Mouse (Mus musculus) ES-CJ7 (cell line): ENCODE results near the gene Relch.

Experiments used
- DNase-seq: peaks from one replicate; pipeline ENCODE4 v3.0.0; 2011; ENCODE audit warnings: low read depth, low spot score

The Relch gene

DNA sequence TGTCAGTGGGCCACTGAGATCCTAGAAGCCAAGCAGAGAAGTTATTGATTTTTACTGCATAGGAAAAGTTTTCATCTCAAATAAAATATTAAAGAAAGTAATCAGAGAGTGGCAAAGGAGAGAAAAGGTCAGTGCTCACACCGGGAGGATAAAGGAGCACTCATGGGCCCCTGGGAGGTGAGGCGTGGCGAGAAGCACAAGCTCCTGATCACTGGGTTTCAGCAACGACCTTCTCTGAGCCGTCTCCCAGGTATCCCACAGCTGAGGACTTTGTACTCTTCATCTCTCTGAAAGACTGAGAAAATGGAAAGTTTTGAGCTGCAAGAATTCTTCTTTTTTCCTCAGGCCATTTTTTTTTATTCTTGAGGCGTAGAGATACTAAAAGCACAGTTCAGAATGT is 131.0 kb downstream of the Relch start:
- no peak for DNase-seq

DNA sequence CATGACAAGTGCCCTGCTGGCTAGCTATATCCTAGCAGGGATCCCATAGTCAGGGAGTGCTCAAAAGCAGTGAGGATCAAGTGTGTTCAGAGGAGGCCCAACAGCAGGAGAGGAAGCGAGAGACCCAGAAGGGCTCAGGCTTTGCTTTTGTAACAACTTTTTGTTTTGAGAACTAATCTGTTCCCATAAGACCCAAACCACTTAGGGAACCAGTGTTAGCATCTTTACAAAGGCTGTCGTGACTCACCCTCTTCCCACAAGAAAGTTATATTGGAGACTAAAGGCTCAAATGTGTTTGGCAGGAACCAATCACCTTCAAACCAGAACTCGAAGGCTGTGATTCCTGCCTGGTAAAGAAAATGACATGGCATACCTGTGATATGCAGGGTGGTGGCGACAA is 132.0 kb downstream of the Relch start:
- no peak for DNase-seq

DNA sequence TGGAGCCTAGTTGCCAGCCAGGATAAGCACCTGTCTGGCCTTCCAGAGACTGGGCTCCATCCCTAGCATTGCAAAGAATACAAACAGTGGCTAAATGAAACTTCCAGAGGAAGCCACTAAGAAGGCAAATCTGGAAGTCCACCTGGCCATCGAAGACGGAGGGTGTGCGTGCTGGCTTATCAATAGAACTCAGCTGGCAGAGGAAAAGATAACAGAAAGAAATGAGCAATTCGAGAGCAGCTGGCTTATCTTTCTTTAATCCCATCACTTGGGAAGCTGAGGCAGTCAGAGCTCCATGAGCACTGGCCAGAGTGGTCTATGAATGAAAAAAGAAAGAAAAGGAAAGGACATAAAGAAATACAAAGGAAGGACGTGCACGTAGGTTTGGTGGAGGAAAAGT is 136.9 kb downstream of the Relch start:
- no peak for DNase-seq

DNA sequence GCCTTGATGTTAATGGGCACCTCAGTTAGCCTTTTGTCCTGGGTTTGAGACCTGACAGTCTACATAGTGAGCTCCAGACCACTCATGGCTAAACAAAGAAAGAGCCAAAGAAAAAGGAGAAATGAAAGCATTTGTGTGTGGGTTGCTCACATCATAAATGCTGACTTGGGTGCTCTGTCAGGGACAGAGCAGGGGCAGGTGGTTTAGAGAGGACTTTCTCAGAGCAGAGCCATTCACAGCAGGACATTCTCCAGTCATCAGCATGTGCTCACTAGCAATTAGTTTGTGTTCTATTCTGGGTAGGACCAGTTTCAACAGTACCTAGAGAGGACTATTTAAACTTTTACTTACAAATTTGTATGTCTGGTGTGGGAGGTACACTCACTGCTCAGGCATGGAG is 137.6 kb downstream of the Relch start:
- DNase-seq, result no peak

DNA sequence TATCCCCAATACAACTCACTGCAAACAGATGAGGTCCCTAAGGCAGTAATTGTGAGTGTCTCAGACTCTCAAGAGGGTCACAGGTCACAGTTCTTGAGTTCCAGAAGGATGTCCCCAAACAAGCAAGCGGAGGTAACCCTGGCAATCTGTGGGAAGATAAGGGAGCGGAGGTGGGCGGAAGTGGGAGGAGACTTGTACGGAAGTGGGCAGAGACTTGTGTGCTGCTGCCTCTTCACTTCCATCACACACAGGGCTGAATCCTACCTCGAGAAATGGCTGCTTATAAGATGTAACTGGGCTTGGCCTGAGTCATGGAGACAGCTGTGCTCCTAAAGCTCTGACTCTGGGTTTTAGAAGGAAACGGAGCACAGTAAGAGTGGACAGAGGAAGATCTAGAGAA is 139.3 kb downstream of the Relch start:
- DNase-seq, result no peak

DNA sequence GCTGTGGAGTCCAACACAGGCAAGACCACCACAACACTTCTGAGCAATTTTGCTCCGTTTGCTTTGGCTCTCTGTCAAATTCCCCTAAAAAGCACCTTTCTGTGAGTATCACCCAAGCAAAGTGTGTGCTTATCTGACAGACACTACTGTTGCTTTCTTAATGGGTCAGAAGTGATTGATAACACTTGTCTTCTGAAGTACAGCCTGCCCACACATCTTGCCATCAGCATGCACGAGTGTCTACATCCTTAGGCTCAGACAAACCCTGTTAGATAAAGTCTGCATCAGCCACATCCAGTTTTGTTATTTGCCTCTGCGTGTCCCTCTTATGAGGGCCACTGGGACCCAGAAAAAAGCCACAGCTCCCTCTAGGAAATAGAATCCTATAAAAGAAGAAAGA is 140.6 kb downstream of the Relch start:
- DNase-seq, result no peak
